Mouse (Mus musculus) testis, adult 2 months (tissue): Measurements from ENCODE around the gene Gckr.

ENCODE experiments used
- CTCF ChIP-seq: fragments of 200-500 bp; IDR thresholded peaks from 2 replicates; pipeline ENCODE4 v1.5.1; 2012; ENCODE audit warnings: low read depth, mild to moderate bottlenecking, inconsistent platforms, low read length, moderate library complexity; ENCODE audit not compliant: control insufficient read depth, insufficient read depth, insufficient replicate concordance
- POLR2A ChIP-seq: fragments of 200-500 bp; IDR thresholded peaks from 2 replicates; pipeline ENCODE4 v1.6.1; 2012; ENCODE audit warnings: low read depth, mild to moderate bottlenecking, inconsistent platforms, low read length, moderate library complexity; ENCODE audit not compliant: control insufficient read depth

- TF ChIP-seq POLR2A (no peak), CTCF (no peak; the same call in 1 of the 2 replicates)
Measured at GRCm38 (mm10) chr5:31326850-31327249, 29.6 kb downstream of the Gckr start.
